Mouse (Mus musculus) hindbrain, embryonic 16.5 days (tissue): ENCODE data around the gene Amn. TPM values are rescaled to one million over a fixed set of nuclear protein-coding genes. Genes with fewer than 3 reads are reported as not detected.

Experiments used
- ATAC-seq: fragments of 200-750 bp; cut with Nextera tagmentation; 2 replicates; pipeline ENCODE4 v1.8.0; 2017; ENCODE audit warnings: moderate TSS enrichment, moderate library complexity
- H3K27ac ChIP-seq: fragments of 300-500 bp; sonication (generic); 2 replicates; pipeline ENCODE4 v1.5.1; 2014; ENCODE audit warnings: low read depth, mild to moderate bottlenecking, control low read depth, low read length, moderate library complexity
- H3K27me3 ChIP-seq: fragments of 300-500 bp; sonication (generic); replicated peaks from 2 replicates; pipeline ENCODE4 v1.6.1; 2014; ENCODE audit warnings: low read length; ENCODE audit not compliant: control insufficient read depth, insufficient read depth
- H3K36me3 ChIP-seq: fragments of 300-500 bp; sonication (generic); 2 replicates; pipeline ENCODE4 v1.6.1; 2014; ENCODE audit warnings: mild to moderate bottlenecking, low read length, moderate library complexity, mixed read lengths; ENCODE audit not compliant: control insufficient read depth, insufficient read depth
- H3K4me1 ChIP-seq: fragments of 300-500 bp; sonication (generic); 2 replicates; pipeline ENCODE4 v1.6.1; 2014; ENCODE audit warnings: low read depth, low read length; ENCODE audit not compliant: control insufficient read depth, insufficient read depth
- H3K4me2 ChIP-seq: fragments of 300-500 bp; sonication (generic); 2 replicates; pipeline ENCODE4 v1.6.1; 2014; ENCODE audit warnings: mild to moderate bottlenecking, low read length, control low read depth, moderate library complexity
- H3K4me3 ChIP-seq: fragments of 300-500 bp; sonication (generic); 2 replicates; pipeline ENCODE4 v1.5.1; 2014; ENCODE audit warnings: mild to moderate bottlenecking, low read length, control low read depth, moderate library complexity
- H3K9ac ChIP-seq: fragments of 300-500 bp; sonication (generic); 2 replicates; pipeline ENCODE4 v1.6.1; 2014; ENCODE audit warnings: low read depth, mild to moderate bottlenecking, control low read depth, low read length, moderate library complexity
- H3K9me3 ChIP-seq: fragments of 300-500 bp; sonication (generic); 2 replicates; pipeline ENCODE4 v1.6.1; 2014; ENCODE audit warnings: mild to moderate bottlenecking, low read length, moderate library complexity; ENCODE audit not compliant: control insufficient read depth
- WGBS: fragments of 180-500 bp; shearing (Covaris S2); extraction: QIAGEN DNeasy Blood & Tissue Kit; methylation state at CpG from one replicate; pipeline ENCODE4 v1.1.7; 2014; 5-methylcytosine and 5-hydroxymethylcytosine counted together
- polyA plus RNA-seq: library from polyadenylated mRNA; unstranded; fragments of >200 nt; fragmentation: Nextera tagmentation; extraction: Ambion mirVana; gene quantifications from 2 replicates; pipeline ENCODE4 v1.2.1, GENCODE M21; 2015

Gene Amn
- polyA plus RNA-seq, 1 experiment from 2014 or later: 59.0 TPM

DNA sequence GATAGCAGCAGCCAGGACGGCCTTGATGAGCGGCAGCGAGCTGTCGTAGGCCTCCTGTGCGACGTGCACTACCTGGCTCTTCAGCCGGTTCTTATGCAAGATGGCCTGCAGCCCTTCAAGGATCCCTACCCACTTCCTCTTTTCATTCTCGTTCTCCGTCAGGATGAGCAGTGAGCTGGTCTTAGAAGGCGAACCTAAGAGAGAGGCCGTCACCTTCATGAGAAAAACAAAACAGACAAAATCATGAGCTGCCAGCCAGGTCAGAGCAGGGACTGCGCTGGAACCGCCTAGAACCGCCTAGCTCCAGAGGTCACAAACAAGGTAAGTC, 31.1 kb downstream of the Amn start:
- no peak overlapping the region for H3K27ac ChIP-seq
- no peaks in the 10 kb centered on the region for H3K9me3 ChIP-seq
- no peak overlapping the region for H3K4me2 ChIP-seq
- peaks cover 67% of the 10 kb centered on the region for H3K36me3 ChIP-seq
- H3K9ac ChIP-seq: no peak overlapping the region
- no peaks in the 10 kb centered on the region for H3K4me1 ChIP-seq
- H3K27me3 ChIP-seq: no peaks in the 10 kb centered on the region
- H3K4me3 ChIP-seq: no peak overlapping the region
- WGBS: 97% methylated on average over 14 of the region's 14 CpGs
- ATAC-seq: no peak

DNA sequence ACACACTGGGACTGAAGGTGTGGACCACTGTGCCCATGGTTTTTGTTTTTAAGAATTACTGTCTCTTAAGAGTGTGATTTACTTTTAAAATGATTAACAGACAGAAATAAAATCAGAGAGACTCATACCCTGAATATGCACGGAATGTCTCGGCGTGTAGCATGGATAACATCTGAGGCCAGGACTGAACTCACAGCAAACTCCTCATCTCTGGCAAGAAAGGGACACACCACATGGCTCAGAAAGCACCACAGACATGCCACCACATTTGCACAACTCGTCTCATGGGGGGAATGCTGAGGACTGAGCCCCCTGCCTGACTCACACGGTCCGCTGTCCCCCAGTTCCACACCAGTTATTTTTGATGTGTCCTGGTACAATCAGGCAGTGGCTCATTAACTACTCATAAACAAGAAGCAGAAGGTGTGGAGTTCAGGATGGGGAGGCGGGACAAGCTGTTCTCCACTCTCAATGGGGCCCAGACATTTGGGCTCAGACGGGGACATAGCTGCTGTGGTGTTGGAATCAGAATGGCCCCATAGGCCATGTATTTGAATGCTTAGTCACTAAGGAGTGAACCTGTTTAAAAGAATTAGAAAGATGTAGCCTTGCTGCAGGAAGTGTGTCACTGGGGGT, 32.9 kb downstream of the Amn start:
- Histone ChIP-seq H3K9ac (no peak overlapping the region), H3K4me2 (no peak overlapping the region), H3K27me3 (no peaks in the 10 kb centered on the region), H3K4me1 (no peaks in the 10 kb centered on the region), H3K4me3 (no peak overlapping the region), H3K27ac (no peak overlapping the region), H3K36me3 (peaks cover 68% of the 10 kb centered on the region), H3K9me3 (no peaks in the 10 kb centered on the region)
- 94% methylated on average over 8 of the region's 8 CpGs for WGBS
- ATAC-seq: no peak

DNA sequence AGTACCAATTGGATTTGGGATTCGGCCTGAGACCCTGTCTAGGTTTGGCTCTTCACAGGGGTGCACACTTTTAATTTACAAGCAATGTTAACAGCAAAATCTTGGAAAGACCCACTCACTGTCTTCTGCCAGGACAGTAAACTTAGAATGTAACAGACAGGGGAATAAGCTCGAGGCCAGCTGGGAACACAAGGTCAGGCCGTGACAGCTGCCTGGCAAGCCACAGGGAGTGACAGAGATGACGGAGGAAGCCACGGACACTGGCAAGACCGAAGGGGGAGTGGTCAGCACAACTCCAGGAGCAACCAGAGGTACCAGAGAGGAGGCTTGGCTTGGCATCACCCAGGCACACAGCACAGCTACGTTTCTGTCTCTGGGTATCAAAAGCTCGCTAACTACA, 35.9 kb downstream of the Amn start:
- Histone ChIP-seq H3K27ac (no peak overlapping the region), H3K36me3 (peaks cover 68% of the 10 kb centered on the region), H3K4me2 (no peak overlapping the region), H3K9me3 (no peaks in the 10 kb centered on the region), H3K9ac (no peak overlapping the region), H3K27me3 (no peaks in the 10 kb centered on the region), H3K4me3 (no peak overlapping the region), H3K4me1 (no peaks in the 10 kb centered on the region)
- 75% methylated on average over 8 of the region's 8 CpGs for WGBS
- ATAC-seq: no peak

DNA sequence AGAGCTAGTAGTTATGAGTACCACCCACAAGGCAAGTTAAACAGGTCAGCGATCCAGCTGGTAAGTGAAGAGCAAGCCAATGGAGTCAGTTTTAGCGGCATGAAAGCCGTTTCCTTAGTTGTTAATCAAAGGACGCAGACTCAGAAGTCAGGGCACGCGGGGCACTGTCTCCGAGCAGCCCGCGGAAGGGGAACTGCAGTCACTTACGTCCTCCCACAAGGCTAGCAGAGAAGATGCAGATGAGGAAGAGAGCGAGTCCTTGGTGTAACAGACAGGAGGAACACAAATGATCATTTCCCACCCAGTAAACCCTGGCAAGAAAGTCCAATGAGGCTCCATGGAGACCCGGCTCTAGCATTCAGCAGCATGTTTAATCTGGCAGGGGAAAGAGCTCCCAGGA, 38.4 kb downstream of the Amn start:
- ATAC-seq: no peak
- Histone ChIP-seq H3K9ac (no peak overlapping the region), H3K27ac (no peak overlapping the region), H3K27me3 (no peaks in the 10 kb centered on the region), H3K4me2 (no peak overlapping the region), H3K36me3 (peaks cover 68% of the 10 kb centered on the region), H3K4me3 (no peak overlapping the region), H3K4me1 (no peaks in the 10 kb centered on the region), H3K9me3 (no peaks in the 10 kb centered on the region)
- WGBS: 79% methylated on average over 12 of the region's 12 CpGs

DNA sequence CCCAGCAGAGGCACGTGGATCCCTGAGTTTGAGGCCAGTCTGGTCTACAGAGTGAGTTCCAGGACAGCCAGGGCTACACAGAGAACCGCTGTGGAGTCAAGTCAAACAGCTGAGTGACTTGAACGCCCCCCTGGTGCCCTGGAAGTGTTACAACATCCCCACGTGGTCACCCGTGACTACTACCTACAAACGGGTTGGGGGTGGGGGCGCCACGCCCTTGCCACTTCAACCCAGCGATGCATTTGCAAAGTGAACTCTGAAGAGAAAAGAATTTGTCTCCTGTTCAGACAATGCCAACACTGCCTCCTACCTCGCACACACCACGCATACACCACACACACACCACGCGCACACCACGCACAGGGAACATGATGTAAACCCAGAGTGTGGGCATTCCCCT, 39.0 kb downstream of the Amn start:
- H3K4me1 ChIP-seq: no peaks in the 10 kb centered on the region
- no peaks in the 10 kb centered on the region for H3K27me3 ChIP-seq
- H3K4me3 ChIP-seq: no peak overlapping the region
- ATAC-seq: no peak
- H3K9me3 ChIP-seq: no peaks in the 10 kb centered on the region
- WGBS: 84% methylated on average over 14 of the region's 14 CpGs
- no peak overlapping the region for H3K9ac ChIP-seq
- H3K36me3 ChIP-seq: peaks cover 71% of the 10 kb centered on the region
- no peak overlapping the region for H3K27ac ChIP-seq
- H3K4me2 ChIP-seq: no peak overlapping the region

DNA sequence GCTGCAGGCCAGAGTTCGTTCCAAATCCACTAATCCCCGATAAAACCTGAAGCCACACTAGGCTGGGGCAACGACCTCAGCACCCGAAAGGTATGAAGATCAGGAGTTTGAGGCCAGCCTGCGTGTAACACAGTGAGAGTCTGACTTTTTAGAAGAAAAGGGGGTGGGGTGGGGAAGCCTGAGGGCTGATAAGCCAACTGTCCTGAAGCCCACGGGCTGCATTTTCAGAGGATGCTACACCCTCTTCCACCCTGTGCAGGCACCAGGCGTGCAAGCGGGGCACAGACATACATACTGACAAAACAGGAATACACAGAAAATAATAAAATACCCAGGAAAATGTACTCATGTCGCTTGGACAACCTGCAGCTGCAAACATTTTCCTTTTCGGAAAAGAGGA, 40.9 kb downstream of the Amn start:
- Histone ChIP-seq H3K4me3 (no peak overlapping the region), H3K4me2 (no peak overlapping the region), H3K9ac (no peak overlapping the region), H3K27ac (no peak overlapping the region), H3K9me3 (no peaks in the 10 kb centered on the region), H3K4me1 (no peaks in the 10 kb centered on the region), H3K36me3 (peaks cover 71% of the 10 kb centered on the region), H3K27me3 (no peaks in the 10 kb centered on the region)
- WGBS: 95% methylated on average over 10 of the region's 10 CpGs
- no peak for ATAC-seq

DNA sequence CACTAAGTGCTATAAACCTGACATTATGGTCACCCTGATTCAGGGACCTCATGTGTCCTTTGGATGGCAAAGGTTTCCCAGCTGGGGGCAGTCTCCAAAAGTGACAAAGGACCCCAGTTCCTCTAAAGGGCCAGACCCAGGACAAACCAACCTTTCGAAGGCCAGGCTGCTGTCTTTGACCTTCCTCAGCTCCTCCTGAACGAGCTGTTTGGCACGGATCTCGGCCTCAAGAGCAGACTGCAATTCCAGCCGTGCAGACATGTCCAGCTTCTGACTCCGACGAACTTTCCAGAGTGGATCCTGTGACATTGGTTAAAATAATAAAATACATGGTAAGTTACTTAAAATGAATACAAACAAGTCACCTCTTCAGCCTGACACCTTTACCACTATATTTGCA, 43.4 kb downstream of the Amn start:
- Histone ChIP-seq H3K4me1 (no peaks in the 10 kb centered on the region), H3K4me2 (no peak overlapping the region), H3K9me3 (no peaks in the 10 kb centered on the region), H3K27me3 (no peaks in the 10 kb centered on the region), H3K36me3 (peaks cover 78% of the 10 kb centered on the region), H3K9ac (no peak overlapping the region), H3K4me3 (no peak overlapping the region), H3K27ac (no peak overlapping the region)
- ATAC-seq: no peak
- whole genome bisulfite sequencing: 92% methylated on average over 7 of the region's 7 CpGs

DNA sequence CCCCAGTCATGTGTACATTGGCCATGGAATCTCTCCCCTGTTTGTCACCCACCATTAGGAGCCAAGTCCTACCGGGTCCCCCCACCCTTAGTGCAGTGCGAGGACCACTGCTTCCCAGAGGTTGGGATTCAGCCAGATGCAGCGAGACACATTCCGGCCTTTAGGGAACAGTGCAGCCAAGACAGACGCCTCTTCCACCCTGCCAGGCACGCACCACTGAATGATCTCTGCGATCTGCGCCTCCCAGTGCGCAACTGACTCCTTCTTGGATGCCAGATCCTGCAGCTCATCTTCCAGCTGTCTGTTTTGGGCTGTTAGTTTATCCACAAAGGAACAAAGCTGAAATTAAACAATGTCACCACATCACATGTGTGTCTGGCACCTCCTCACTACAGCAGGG, 46.8 kb downstream of the Amn start:
- Histone ChIP-seq H3K36me3 (peaks cover 83% of the 10 kb centered on the region), H3K9ac (no peak overlapping the region), H3K4me2 (no peak overlapping the region), H3K9me3 (no peaks in the 10 kb centered on the region), H3K27ac (no peak overlapping the region), H3K4me3 (no peak overlapping the region), H3K4me1 (no peaks in the 10 kb centered on the region), H3K27me3 (no peaks in the 10 kb centered on the region)
- no peak for ATAC-seq
- WGBS: 91% methylated on average over 9 of the region's 9 CpGs

DNA sequence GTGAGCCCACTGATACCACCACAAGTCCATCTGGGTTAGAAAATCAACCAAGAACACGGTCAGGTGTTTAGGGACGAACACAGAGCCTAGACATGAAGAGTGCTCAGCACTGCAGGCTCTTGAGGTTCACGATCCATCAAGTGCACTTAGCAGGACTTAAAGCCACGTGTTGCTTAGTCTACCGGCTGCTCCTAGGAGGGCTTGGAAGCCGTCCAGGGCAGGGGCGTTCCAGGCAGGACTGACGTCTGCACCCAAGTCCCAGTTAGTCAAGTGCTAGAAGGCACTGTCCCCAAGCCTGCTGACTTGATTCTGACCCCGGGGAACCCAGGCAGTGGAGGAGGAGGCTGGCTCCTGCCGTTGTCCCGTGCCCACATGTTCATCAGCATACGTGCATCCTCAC, 49.7 kb downstream of the Amn start:
- peaks cover 77% of the 10 kb centered on the region for H3K36me3 ChIP-seq
- no peak overlapping the region for H3K4me3 ChIP-seq
- H3K27me3 ChIP-seq: no peaks in the 10 kb centered on the region
- H3K4me1 ChIP-seq: no peaks in the 10 kb centered on the region
- no peak for ATAC-seq
- 81% methylated on average over 12 of the region's 12 CpGs for WGBS
- H3K27ac ChIP-seq: no peak overlapping the region
- H3K9me3 ChIP-seq: no peaks in the 10 kb centered on the region
- no peak overlapping the region for H3K4me2 ChIP-seq
- no peak overlapping the region for H3K9ac ChIP-seq

DNA sequence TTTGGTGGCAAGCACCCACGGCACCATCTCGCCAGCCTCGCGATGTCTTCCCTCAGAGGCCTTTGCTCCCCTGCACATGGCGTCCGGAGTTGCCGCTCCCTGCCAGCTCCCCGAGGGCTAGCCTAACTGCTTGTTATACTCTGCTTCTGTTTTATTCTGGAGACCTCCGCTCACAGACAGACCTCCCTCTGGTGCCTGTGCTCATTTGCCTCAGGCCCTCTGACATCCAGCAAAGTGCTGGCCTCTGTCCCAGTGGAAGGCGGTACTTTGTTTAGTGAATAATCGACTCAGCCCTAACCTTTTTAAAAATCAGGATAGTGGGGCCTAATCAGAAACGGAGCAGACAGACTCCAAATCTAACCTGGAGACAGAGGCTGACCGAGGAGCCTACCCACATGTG, 50.9 kb downstream of the Amn start:
- Histone ChIP-seq H3K36me3 (peaks cover 75% of the 10 kb centered on the region), H3K4me3 (no peak overlapping the region), H3K4me2 (no peak overlapping the region), H3K9me3 (no peaks in the 10 kb centered on the region), H3K27me3 (no peaks in the 10 kb centered on the region), H3K4me1 (no peaks in the 10 kb centered on the region), H3K9ac (no peak overlapping the region), H3K27ac (no peak overlapping the region)
- WGBS: 67% methylated on average over 13 of the region's 13 CpGs
- peak; percentile 50 for ATAC-seq
